Mouse (Mus musculus) heart, postnatal 0 days (tissue): Measurements from ENCODE around the gene Parl. TPM values are rescaled to one million over a fixed set of nuclear protein-coding genes. Genes with fewer than 3 reads are reported as not detected.

ENCODE experiments used
- ATAC-seq: fragments of 200-750 bp; cut with Nextera tagmentation; 2 replicates; pipeline ENCODE4 v1.8.0; 2017; ENCODE audit warnings: low read depth, moderate number of reproducible peaks, moderate library complexity; ENCODE audit not compliant: insufficient read depth
- DNase-seq: peaks from one replicate; pipeline ENCODE4 v3.0.0-alpha.2; 2016; ENCODE audit warnings: low spot score
- H3K27ac ChIP-seq: fragments of 300-500 bp; sonication (generic); 2 replicates; pipeline ENCODE4 v1.5.1; 2014; ENCODE audit warnings: low read depth, mild to moderate bottlenecking
- H3K27me3 ChIP-seq: fragments of 300-500 bp; sonication (generic); 2 replicates; pipeline ENCODE4 v1.6.1; 2014; ENCODE audit warnings: low read length, mixed read lengths; ENCODE audit not compliant: control insufficient read depth, insufficient read depth
- H3K36me3 ChIP-seq: fragments of 300-500 bp; sonication (generic); replicated peaks from 2 replicates; pipeline ENCODE4 v1.6.1; 2014; ENCODE audit warnings: low read length, mixed read lengths; ENCODE audit not compliant: control insufficient read depth, insufficient read depth
- H3K4me1 ChIP-seq: fragments of 300-500 bp; sonication (generic); 2 replicates; pipeline ENCODE4 v1.6.1; 2014; ENCODE audit warnings: antibody characterized with exemption; ENCODE audit not compliant: control insufficient read depth, insufficient read depth
- H3K4me2 ChIP-seq: fragments of 300-500 bp; sonication (generic); 2 replicates; pipeline ENCODE4 v1.6.1; 2014; ENCODE audit warnings: low read depth, mild to moderate bottlenecking, low read length, moderate library complexity
- H3K4me3 ChIP-seq: fragments of 300-500 bp; sonication (generic); 2 replicates; pipeline ENCODE4 v1.5.1; 2014; ENCODE audit warnings: low read depth, low read length
- H3K9ac ChIP-seq: fragments of 300-500 bp; sonication (generic); replicated peaks from 2 replicates; pipeline ENCODE4 v1.6.1; 2014; ENCODE audit warnings: low read depth, low read length, mixed read lengths
- H3K9me3 ChIP-seq: fragments of 300-500 bp; sonication (generic); replicated peaks from 2 replicates; pipeline ENCODE4 v1.6.1; 2016; ENCODE audit warnings: low read length; ENCODE audit not compliant: control insufficient read depth
- CTCF ChIP-seq: IDR thresholded peaks from 2 replicates; pipeline ENCODE4 v1.5.1; 2016; ENCODE audit warnings: antibody characterized with exemption, control low read depth, low read depth
- EP300 ChIP-seq: IDR thresholded peaks from 2 replicates; pipeline ENCODE4 v1.6.1; 2016; ENCODE audit warnings: antibody characterized with exemption, low read depth
- WGBS: fragments of 180-500 bp; shearing (Covaris S2); extraction: QIAGEN DNeasy Blood & Tissue Kit; methylation state at CpG from one replicate; pipeline ENCODE4 v1.1.7; 2014; 5-methylcytosine and 5-hydroxymethylcytosine counted together
- polyA plus RNA-seq: library from polyadenylated mRNA; unstranded; fragments of >200 nt; fragmentation: Nextera tagmentation; extraction: Ambion mirVana; gene quantifications from 2 replicates; pipeline ENCODE4 v1.2.1, GENCODE M21; 2015
- total RNA-seq: library from RNA; depleted of rRNA; stranded (reverse); fragments of >200 nt; gene quantifications from 2 replicates; pipeline ENCODE4 v1.2.3, GENCODE M21; 2014; ENCODE audit warnings: low replicate concordance

The Parl gene
- total and polyA plus RNA-seq, 2 experiments from 2014 or later = 46.7 to 119 TPM

- H3K36me3 ChIP-seq = peaks cover 24% of the 10 kb centered on the region
- H3K27me3 ChIP-seq = no peaks in the 10 kb centered on the region
- H3K9me3 ChIP-seq = no peaks in the 10 kb centered on the region
- ATAC-seq = no peak
- H3K4me2 ChIP-seq = no peak overlapping the region
- H3K9ac ChIP-seq = no peak overlapping the region
- DNase-seq = no peak
- H3K27ac ChIP-seq = no peak overlapping the region
- peaks cover 17% of the 10 kb centered on the region for H3K4me1 ChIP-seq
- WGBS = 94% methylated on average over 2 of the region's 2 CpGs
- TF ChIP-seq CTCF = no peak
- no peak for TF ChIP-seq EP300
- H3K4me3 ChIP-seq = no peak overlapping the region
These were observed 2.1 kb downstream of the Parl start for GRCm38 (mm10) chr16:20300076-20300475.

GRCm38 (mm10) chr16:20280238-20280637 lies 21.9 kb downstream of the Parl start:
- ATAC-seq = no peak
- DNase-seq = no peak
- Histone ChIP-seq H3K27ac (no peak overlapping the region), H3K36me3 (peaks cover 65% of the 10 kb centered on the region), H3K4me3 (no peak overlapping the region), H3K9ac (no peak overlapping the region), H3K4me1 (peaks cover 4% of the 10 kb centered on the region; the same call in 1 of the 2 replicates), H3K27me3 (no peaks in the 10 kb centered on the region), H3K9me3 (no peaks in the 10 kb centered on the region), H3K4me2 (no peak overlapping the region)
- WGBS = 78% methylated on average over 4 of the region's 4 CpGs
- no peak for TF ChIP-seq CTCF
- no peak for TF ChIP-seq EP300

GRCm38 (mm10) chr16:20279395-20279794 lies 22.8 kb downstream of the Parl start:
- TF ChIP-seq EP300 (no peak), CTCF (no peak)
- Histone ChIP-seq H3K36me3 (peaks cover 57% of the 10 kb centered on the region), H3K9ac (no peak overlapping the region), H3K4me3 (no peak overlapping the region), H3K4me1 (peaks cover 4% of the 10 kb centered on the region; the same call in 1 of the 2 replicates), H3K27ac (peak overlapping the region; percentile 38; the same call in 1 of the 2 replicates), H3K9me3 (no peaks in the 10 kb centered on the region), H3K27me3 (no peaks in the 10 kb centered on the region), H3K4me2 (no peak overlapping the region)
- DNase-seq (peak; percentile 16), ATAC-seq (0 out of 2 replicates have a peak, but pooled peaks have one; percentile 58)
- WGBS = 68% methylated on average over 5 of the region's 5 CpGs

GRCm38 (mm10) chr16:20272994-20273393 lies 29.2 kb downstream of the Parl start:
- ATAC-seq = no peak
- Histone ChIP-seq H3K9ac (no peak overlapping the region), H3K4me3 (no peak overlapping the region), H3K4me2 (no peak overlapping the region), H3K4me1 (peaks cover 11% of the 10 kb centered on the region), H3K36me3 (peaks cover 2% of the 10 kb centered on the region; the same call in 1 of the 2 replicates), H3K9me3 (no peaks in the 10 kb centered on the region), H3K27ac (no peak overlapping the region), H3K27me3 (no peaks in the 10 kb centered on the region)
- DNase-seq = no peak
- WGBS = 8% methylated on average over 3 of the region's 3 CpGs
- TF ChIP-seq CTCF (no peak), EP300 (no peak)

- Histone ChIP-seq H3K4me2 (no peak overlapping the region), H3K4me1 (peaks cover 11% of the 10 kb centered on the region), H3K27me3 (no peaks in the 10 kb centered on the region), H3K9ac (no peak overlapping the region), H3K27ac (no peak overlapping the region), H3K4me3 (no peak overlapping the region), H3K36me3 (no peaks in the 10 kb centered on the region), H3K9me3 (no peaks in the 10 kb centered on the region)
- TF ChIP-seq EP300 (no peak), CTCF (no peak)
- 83% methylated on average over 4 of the region's 4 CpGs for WGBS
- no peak for ATAC-seq
- DNase-seq = no peak
These were observed 30.8 kb downstream of the Parl start for GRCm38 (mm10) chr16:20271339-20271738.

- DNase-seq = no peak
- no peaks in the 10 kb centered on the region for H3K9me3 ChIP-seq
- 0 out of 2 replicates have a peak overlapping the region, but pooled peaks have one; percentile 4 for H3K4me2 ChIP-seq
- H3K9ac ChIP-seq = no peak overlapping the region
- no peak for TF ChIP-seq EP300
- H3K4me3 ChIP-seq = no peak overlapping the region
- ATAC-seq = no peak
- WGBS = 46% methylated on average over 7 of the region's 7 CpGs
- no peaks in the 10 kb centered on the region for H3K4me1 ChIP-seq
- no peaks in the 10 kb centered on the region for H3K27me3 ChIP-seq
- H3K27ac ChIP-seq = 0 out of 2 replicates have a peak overlapping the region, but pooled peaks have one; percentile 26
- H3K36me3 ChIP-seq = no peaks in the 10 kb centered on the region
These were observed 37.1 kb downstream of the Parl start for GRCm38 (mm10) chr16:20265089-20265488.
